Mouse (Mus musculus): ENCODE measurements around the gene Sema3c. TPM values are rescaled to one million over a fixed set of nuclear protein-coding genes. Genes with fewer than 3 reads are reported as not detected.

Gene Sema3c
- polyA plus RNA-seq, 1 experiment from 2014 or later = 33.5 TPM

DNA sequence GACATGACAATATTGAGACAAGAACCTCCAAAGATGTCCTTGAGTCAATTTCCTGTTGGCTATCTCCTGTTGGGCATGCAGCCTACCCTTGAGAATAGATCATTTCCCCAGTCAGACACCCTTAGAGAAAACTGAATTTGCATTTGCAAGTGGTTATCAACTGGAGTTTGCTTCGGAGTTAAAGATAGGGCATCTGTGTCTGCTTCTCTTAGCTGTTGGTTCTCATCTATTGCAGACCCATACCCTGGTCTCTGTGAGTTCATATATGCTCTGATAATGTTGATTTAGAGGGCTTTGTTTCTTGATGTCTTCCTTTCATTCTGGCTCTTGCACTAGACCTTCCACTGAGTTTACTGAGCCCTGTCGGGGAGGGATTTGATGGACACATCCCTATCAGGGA, 106.8 kb downstream of the Sema3c start:
- ATAC-seq (ENCODE audit: insufficient read depth, low FRiP score, low TSS enrichment) (no peak), DNase-seq (ENCODE audit: low spot score) (no peak)
- Histone ChIP-seq H3K27me3 (ENCODE audit: control insufficient read depth, insufficient read depth, low read length) (no peaks in the 10 kb centered on the region), H3K36me3 (ENCODE audit: control insufficient read depth, insufficient read depth, low read length) (no peaks in the 10 kb centered on the region; the same call in 1 of the 2 replicates), H3K4me2 (ENCODE audit: low read depth) (no peak overlapping the region), H3K4me3 (ENCODE audit: low read depth, low read length) (no peak overlapping the region), H3K4me1 (ENCODE audit: control insufficient read depth, insufficient read depth, low read length) (no peaks in the 10 kb centered on the region), H3K9ac (ENCODE audit: low read length) (no peak overlapping the region), H3K27ac (ENCODE audit: low read depth, low read length) (no peak overlapping the region), H3K9me3 (ENCODE audit: control insufficient read depth, low read length) (no peaks in the 10 kb centered on the region)
- 87% methylated on average over 2 of the region's 2 CpGs for WGBS

GRCm38 (mm10) chr5:17689121-17689520, 115.0 kb downstream of the Sema3c start:
- H3K9ac ChIP-seq (ENCODE audit: low read length) = no peak overlapping the region
- no peak for DNase-seq (ENCODE audit: low spot score)
- no peaks in the 10 kb centered on the region for H3K4me1 ChIP-seq (ENCODE audit: control insufficient read depth, insufficient read depth, low read length)
- H3K4me2 ChIP-seq (ENCODE audit: low read depth) = no peak overlapping the region
- H3K4me3 ChIP-seq (ENCODE audit: low read depth, low read length) = no peak overlapping the region
- no peaks in the 10 kb centered on the region for H3K9me3 ChIP-seq (ENCODE audit: control insufficient read depth, low read length)
- ATAC-seq (ENCODE audit: insufficient read depth, low FRiP score, low TSS enrichment) = no peak
- no peaks in the 10 kb centered on the region for H3K27me3 ChIP-seq (ENCODE audit: control insufficient read depth, insufficient read depth, low read length)
- no peaks in the 10 kb centered on the region for H3K36me3 ChIP-seq (ENCODE audit: control insufficient read depth, insufficient read depth, low read length)
- 82% methylated on average over 2 of the region's 2 CpGs for WGBS
- H3K27ac ChIP-seq (ENCODE audit: low read depth, low read length) = no peak overlapping the region

DNA sequence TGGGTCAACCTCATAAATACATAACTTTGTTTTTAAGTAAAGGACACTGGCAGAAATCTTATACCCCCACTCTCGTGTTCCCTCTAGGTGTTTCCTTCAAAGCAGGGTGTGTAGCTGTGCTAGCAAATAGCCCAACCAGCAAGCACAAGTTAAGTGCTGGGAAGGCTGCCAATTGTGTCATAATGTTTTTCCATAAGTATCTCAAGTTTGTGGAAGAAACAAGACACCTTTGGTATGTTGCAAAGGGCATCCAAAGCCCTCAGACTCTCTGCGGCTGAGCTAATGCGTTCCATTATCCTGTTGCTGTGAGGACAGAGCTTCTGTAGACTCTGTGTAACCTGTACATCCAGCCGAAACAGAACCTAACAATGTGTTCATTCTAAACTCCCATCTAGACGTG, 115.5 kb downstream of the Sema3c start:
- 85% methylated on average over 5 of the region's 5 CpGs for WGBS

GRCm38 (mm10) chr5:17695366-17695765, 121.3 kb downstream of the Sema3c start:
- no peak overlapping the region for H3K9ac ChIP-seq (ENCODE audit: low read length)
- ATAC-seq (ENCODE audit: insufficient read depth, low FRiP score, low TSS enrichment) (no peak), DNase-seq (ENCODE audit: low spot score) (no peak)
- H3K36me3 ChIP-seq (ENCODE audit: control insufficient read depth, insufficient read depth, low read length) = no peaks in the 10 kb centered on the region
- WGBS = 77% methylated on average over 2 of the region's 2 CpGs
- no peaks in the 10 kb centered on the region for H3K9me3 ChIP-seq (ENCODE audit: control insufficient read depth, low read length)
- H3K4me1 ChIP-seq (ENCODE audit: control insufficient read depth, insufficient read depth, low read length) = no peaks in the 10 kb centered on the region
- no peak overlapping the region for H3K4me2 ChIP-seq (ENCODE audit: low read depth)
- H3K4me3 ChIP-seq (ENCODE audit: low read depth, low read length) = no peak overlapping the region
- H3K27me3 ChIP-seq (ENCODE audit: control insufficient read depth, insufficient read depth, low read length) = no peaks in the 10 kb centered on the region
- no peak overlapping the region for H3K27ac ChIP-seq (ENCODE audit: low read depth, low read length)

More for the DNA sequence above, 115.5 kb downstream of the Sema3c start:
- no peaks in the 10 kb centered on the region for H3K4me1 ChIP-seq (ENCODE audit: control insufficient read depth, insufficient read depth, low read length)
- DNase-seq (ENCODE audit: low spot score) (no peak), ATAC-seq (ENCODE audit: insufficient read depth, low FRiP score, low TSS enrichment) (no peak)
- H3K27ac ChIP-seq (ENCODE audit: low read depth, low read length) = no peak overlapping the region
- H3K27me3 ChIP-seq (ENCODE audit: control insufficient read depth, insufficient read depth, low read length) = no peaks in the 10 kb centered on the region
- no peak overlapping the region for H3K9ac ChIP-seq (ENCODE audit: low read length)
- H3K36me3 ChIP-seq (ENCODE audit: control insufficient read depth, insufficient read depth, low read length) = no peaks in the 10 kb centered on the region
- H3K9me3 ChIP-seq (ENCODE audit: control insufficient read depth, low read length) = no peaks in the 10 kb centered on the region
- no peak overlapping the region for H3K4me2 ChIP-seq (ENCODE audit: low read depth)
- no peak overlapping the region for H3K4me3 ChIP-seq (ENCODE audit: low read depth, low read length)

DNA sequence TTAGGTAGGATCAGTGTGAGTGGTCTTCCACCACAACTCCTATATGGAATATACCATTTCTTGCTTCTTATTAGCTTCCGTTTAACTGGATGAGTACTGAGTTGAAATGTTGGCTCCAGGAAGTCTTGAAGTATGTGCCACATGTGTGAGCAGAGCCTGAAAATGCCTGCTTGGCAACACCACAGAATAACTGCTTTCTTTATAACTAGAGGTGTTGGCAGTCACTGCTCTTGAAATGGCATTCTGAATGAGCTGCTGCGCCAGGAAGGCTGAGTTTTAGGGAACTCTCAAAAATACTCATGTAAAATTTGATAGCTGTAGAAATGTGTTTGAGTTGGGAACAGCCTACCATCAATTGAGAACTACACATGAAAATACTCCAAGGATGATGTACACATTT, 124.8 kb downstream of the Sema3c start:
- 92% methylated on average over 2 of the region's 2 CpGs for WGBS
- no peak overlapping the region for H3K4me3 ChIP-seq (ENCODE audit: low read depth, low read length)
- H3K27ac ChIP-seq (ENCODE audit: low read depth, low read length) = no peak overlapping the region
- H3K9me3 ChIP-seq (ENCODE audit: control insufficient read depth, low read length) = no peaks in the 10 kb centered on the region
- H3K27me3 ChIP-seq (ENCODE audit: control insufficient read depth, insufficient read depth, low read length) = no peaks in the 10 kb centered on the region
- H3K36me3 ChIP-seq (ENCODE audit: control insufficient read depth, insufficient read depth, low read length) = no peaks in the 10 kb centered on the region
- no peak for DNase-seq (ENCODE audit: low spot score)
- no peak overlapping the region for H3K9ac ChIP-seq (ENCODE audit: low read length)
- no peak for ATAC-seq (ENCODE audit: insufficient read depth, low FRiP score, low TSS enrichment)
- no peak overlapping the region for H3K4me2 ChIP-seq (ENCODE audit: low read depth)
- H3K4me1 ChIP-seq (ENCODE audit: control insufficient read depth, insufficient read depth, low read length) = no peaks in the 10 kb centered on the region

DNA sequence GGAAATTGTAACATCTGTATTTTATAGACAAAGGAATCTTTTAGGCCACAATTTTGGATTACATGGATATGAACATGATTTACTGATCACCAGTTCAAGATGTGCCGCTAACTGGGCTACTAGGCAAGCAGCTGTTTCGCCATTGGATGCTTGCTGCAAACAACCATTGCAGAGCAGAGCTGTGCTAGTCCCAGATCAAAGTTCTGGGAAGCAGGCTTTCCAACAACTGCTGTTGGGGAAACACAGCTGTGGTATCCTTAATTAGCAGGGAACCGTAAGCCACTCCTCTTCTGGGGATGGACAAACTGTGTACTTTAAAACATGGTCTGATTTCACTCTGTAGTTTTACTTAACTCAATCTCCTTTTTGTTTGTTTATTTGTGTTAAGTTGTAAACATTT, 130.1 kb downstream of the Sema3c start:
- H3K27me3 ChIP-seq (ENCODE audit: control insufficient read depth, insufficient read depth, low read length) = no peaks in the 10 kb centered on the region
- no peak overlapping the region for H3K9ac ChIP-seq (ENCODE audit: low read length)
- H3K27ac ChIP-seq (ENCODE audit: low read depth, low read length) = no peak overlapping the region
- no peaks in the 10 kb centered on the region; the same call in 1 of the 2 replicates for H3K4me1 ChIP-seq (ENCODE audit: control insufficient read depth, insufficient read depth, low read length)
- 44% methylated on average over 3 of the region's 3 CpGs for WGBS
- no peak for DNase-seq (ENCODE audit: low spot score)
- H3K4me2 ChIP-seq (ENCODE audit: low read depth) = no peak overlapping the region
- H3K9me3 ChIP-seq (ENCODE audit: control insufficient read depth, low read length) = no peaks in the 10 kb centered on the region
- H3K36me3 ChIP-seq (ENCODE audit: control insufficient read depth, insufficient read depth, low read length) = no peaks in the 10 kb centered on the region
- ATAC-seq (ENCODE audit: insufficient read depth, low FRiP score, low TSS enrichment) = no peak
- H3K4me3 ChIP-seq (ENCODE audit: low read depth, low read length) = no peak overlapping the region

DNA sequence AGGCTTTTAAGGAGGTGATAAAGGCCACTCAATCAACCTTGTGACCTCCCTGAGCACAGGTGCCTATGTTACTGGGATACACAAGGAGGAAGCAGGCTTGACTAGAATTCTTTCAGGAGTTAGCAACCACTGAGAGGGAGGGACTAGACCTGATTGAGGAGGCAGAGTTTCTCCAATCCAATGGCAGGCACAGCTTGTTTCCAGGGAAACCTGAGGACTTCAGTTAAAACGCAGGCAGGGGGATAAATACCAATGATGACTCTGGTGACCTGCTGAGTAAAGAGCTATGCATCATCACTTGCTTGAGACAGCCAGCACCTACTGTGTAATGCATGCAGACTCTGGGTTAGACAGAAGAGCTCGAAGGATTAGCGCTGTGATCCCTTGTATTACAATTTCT, 133.0 kb downstream of the Sema3c start:
- ATAC-seq (ENCODE audit: insufficient read depth, low FRiP score, low TSS enrichment) = peak; percentile 67
- WGBS = 38% methylated on average over 3 of the region's 3 CpGs

GRCm38 (mm10) chr5:17712374-17712773, 138.3 kb downstream of the Sema3c start:
- Histone ChIP-seq H3K27me3 (ENCODE audit: control insufficient read depth, insufficient read depth, low read length) (no peaks in the 10 kb centered on the region), H3K9me3 (ENCODE audit: control insufficient read depth, low read length) (no peaks in the 10 kb centered on the region), H3K27ac (ENCODE audit: low read depth, low read length) (no peak overlapping the region), H3K4me3 (ENCODE audit: low read depth, low read length) (no peak overlapping the region), H3K36me3 (ENCODE audit: control insufficient read depth, insufficient read depth, low read length) (no peaks in the 10 kb centered on the region), H3K4me1 (ENCODE audit: control insufficient read depth, insufficient read depth, low read length) (no peaks in the 10 kb centered on the region), H3K4me2 (ENCODE audit: low read depth) (no peak overlapping the region), H3K9ac (ENCODE audit: low read length) (no peak overlapping the region)
- DNase-seq (ENCODE audit: low spot score) = no peak
- ATAC-seq (ENCODE audit: insufficient read depth, low FRiP score, low TSS enrichment) = no peak
- WGBS = 74% methylated on average over 4 of the region's 4 CpGs

More for the DNA sequence above, 133.0 kb downstream of the Sema3c start:
- Histone ChIP-seq H3K27me3 (ENCODE audit: control insufficient read depth, insufficient read depth, low read length) (no peaks in the 10 kb centered on the region), H3K27ac (ENCODE audit: low read depth, low read length) (no peak overlapping the region), H3K9me3 (ENCODE audit: control insufficient read depth, low read length) (no peaks in the 10 kb centered on the region), H3K36me3 (ENCODE audit: control insufficient read depth, insufficient read depth, low read length) (no peaks in the 10 kb centered on the region), H3K4me3 (ENCODE audit: low read depth, low read length) (no peak overlapping the region), H3K9ac (ENCODE audit: low read length) (no peak overlapping the region), H3K4me1 (ENCODE audit: control insufficient read depth, insufficient read depth, low read length) (no peaks in the 10 kb centered on the region; the same call in 1 of the 2 replicates), H3K4me2 (ENCODE audit: low read depth) (no peak overlapping the region)
- DNase-seq (ENCODE audit: low spot score) = peak; percentile 26

DNA sequence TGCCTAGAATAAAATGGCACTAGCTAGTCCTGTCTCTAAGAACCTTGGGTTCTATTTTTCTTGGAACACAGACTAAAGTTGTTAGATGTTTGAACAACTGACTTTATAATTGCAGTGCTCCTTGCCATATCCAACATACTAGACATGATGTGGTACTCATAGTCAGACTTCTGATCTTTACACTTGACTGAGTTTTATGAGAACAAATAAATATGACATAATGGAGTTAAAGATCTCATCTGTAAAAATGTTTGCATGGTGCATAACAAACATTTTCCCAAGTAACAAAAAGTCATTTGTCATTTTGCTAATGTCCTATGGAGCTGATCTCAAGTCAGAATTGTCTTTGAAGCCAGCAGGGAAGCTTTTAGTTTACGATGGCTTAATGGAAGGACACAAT, 141.1 kb downstream of the Sema3c start:
- no peaks in the 10 kb centered on the region for H3K9me3 ChIP-seq (ENCODE audit: control insufficient read depth, low read length)
- H3K4me1 ChIP-seq (ENCODE audit: control insufficient read depth, insufficient read depth, low read length) = no peaks in the 10 kb centered on the region
- DNase-seq (ENCODE audit: low spot score) = no peak
- H3K27ac ChIP-seq (ENCODE audit: low read depth, low read length) = no peak overlapping the region
- H3K4me2 ChIP-seq (ENCODE audit: low read depth) = no peak overlapping the region
- H3K27me3 ChIP-seq (ENCODE audit: control insufficient read depth, insufficient read depth, low read length) = no peaks in the 10 kb centered on the region
- 41% methylated on average over 1 of the region's 1 CpGs for WGBS
- H3K9ac ChIP-seq (ENCODE audit: low read length) = no peak overlapping the region
- no peak for ATAC-seq (ENCODE audit: insufficient read depth, low FRiP score, low TSS enrichment)
- H3K36me3 ChIP-seq (ENCODE audit: control insufficient read depth, insufficient read depth, low read length) = no peaks in the 10 kb centered on the region
- no peak overlapping the region for H3K4me3 ChIP-seq (ENCODE audit: low read depth, low read length)
